Mouse (Mus musculus) limb, embryonic 12.5 days (tissue): ENCODE data around the gene Adamts4. TPM values are rescaled to one million over a fixed set of nuclear protein-coding genes. Genes with fewer than 3 reads are reported as not detected.

Experiments
- ATAC-seq: fragments of 200-750 bp; cut with Nextera tagmentation; 2 replicates; pipeline ENCODE4 v1.8.0; 2017; ENCODE audit warnings: low read depth, moderate TSS enrichment; ENCODE audit not compliant: insufficient number of reproducible peaks, insufficient read depth, low FRiP score, low TSS enrichment
- H3K27ac ChIP-seq: fragments of 300-500 bp; sonication (generic); 2 replicates; pipeline ENCODE4 v1.5.1; 2016; ENCODE audit warnings: mild to moderate bottlenecking, moderate library complexity
- H3K27me3 ChIP-seq: fragments of 300-500 bp; sonication (generic); 2 replicates; pipeline ENCODE4 v1.6.1; 2016; ENCODE audit warnings: mild to moderate bottlenecking, moderate library complexity
- H3K36me3 ChIP-seq: fragments of 300-500 bp; sonication (generic); 2 replicates; pipeline ENCODE4 v1.6.1; 2016; ENCODE audit warnings: mild to moderate bottlenecking, moderate library complexity
- H3K4me1 ChIP-seq: fragments of 300-500 bp; sonication (generic); replicated peaks from 2 replicates; pipeline ENCODE4 v1.6.1; 2016
- H3K4me2 ChIP-seq: fragments of 300-500 bp; sonication (generic); 2 replicates; pipeline ENCODE4 v1.6.1; 2016; ENCODE audit warnings: mild to moderate bottlenecking, moderate library complexity
- H3K4me3 ChIP-seq: fragments of 300-500 bp; sonication (generic); replicated peaks from 2 replicates; pipeline ENCODE4 v1.5.1; 2016; ENCODE audit warnings: mild to moderate bottlenecking
- H3K9ac ChIP-seq: fragments of 300-500 bp; sonication (generic); replicated peaks from 2 replicates; pipeline ENCODE4 v1.6.1; 2016; ENCODE audit warnings: mild to moderate bottlenecking, moderate library complexity
- H3K9me3 ChIP-seq: fragments of 300-500 bp; sonication (generic); 2 replicates; pipeline ENCODE4 v1.6.1; 2016; ENCODE audit warnings: mild to moderate bottlenecking, moderate library complexity
- WGBS: fragments of 180-500 bp; shearing (Covaris S2); methylation state at CpG from one replicate; pipeline ENCODE4 v1.1.7; 2016; 5-methylcytosine and 5-hydroxymethylcytosine counted together
- polyA plus RNA-seq: library from polyadenylated mRNA; unstranded; fragments of >200 nt; fragmentation: Nextera tagmentation; extraction: Ambion mirVana; gene quantifications from 2 replicates; pipeline ENCODE4 v1.2.1, GENCODE M21; 2016

Adamts4 gene
- polyA plus RNA-seq: 10.5 and 11.0 TPM in 2 replicates

GRCm38 (mm10) chr1:171249913-171250600 is at the start of gene Adamts4:
Gene Adamts4, plus strand, starts transcription at chr1:171250421.
- peak within 1 kb of the TSS; percentile 38 for H3K4me3 ChIP-seq
- H3K9ac ChIP-seq: peak within 1 kb of the TSS; percentile 57
- peak within 1 kb of the TSS; percentile 96 for H3K27ac ChIP-seq
- H3K4me2 ChIP-seq: peak within 1 kb of the TSS; percentile 67
- H3K4me1 ChIP-seq: peaks cover 61% of the 10 kb centered on the region
- no peak for ATAC-seq
- no peaks in the 10 kb centered on the region for H3K27me3 ChIP-seq
- peaks cover 22% of the 10 kb centered on the region for H3K36me3 ChIP-seq
- no peaks in the 10 kb centered on the region for H3K9me3 ChIP-seq
- 17% methylated on average over 5 of the region's 5 CpGs for WGBS

- WGBS: 98% methylated on average over 1 of the region's 1 CpGs
- H3K27me3 ChIP-seq: peaks cover 23% of the 10 kb centered on the region
- H3K36me3 ChIP-seq: no peaks in the 10 kb centered on the region
- H3K4me1 ChIP-seq: peaks cover 7% of the 10 kb centered on the region
- no peak overlapping the region for H3K4me2 ChIP-seq
- H3K9me3 ChIP-seq: no peaks in the 10 kb centered on the region
- no peak for ATAC-seq
- H3K9ac ChIP-seq: no peak overlapping the region
- H3K4me3 ChIP-seq: no peak overlapping the region
- no peak overlapping the region for H3K27ac ChIP-seq
Observed at GRCm38 (mm10) chr1:171200769-171201168, 49.5 kb upstream of the Adamts4 start.

GRCm38 (mm10) chr1:171203471-171204248 is 46.6 kb upstream of the Adamts4 start:
- Histone ChIP-seq H3K4me1 (no peaks in the 10 kb centered on the region), H3K9ac (no peak overlapping the region), H3K9me3 (no peaks in the 10 kb centered on the region), H3K36me3 (no peaks in the 10 kb centered on the region), H3K27me3 (peaks cover 7% of the 10 kb centered on the region; the same call in 1 of the 2 replicates), H3K27ac (no peak overlapping the region), H3K4me2 (no peak overlapping the region), H3K4me3 (no peak overlapping the region)
- 65% methylated on average over 9 of the region's 11 CpGs for WGBS
- ATAC-seq: no peak

- Histone ChIP-seq H3K36me3 (no peaks in the 10 kb centered on the region), H3K4me3 (no peak overlapping the region), H3K9me3 (no peaks in the 10 kb centered on the region), H3K27ac (no peak overlapping the region), H3K27me3 (peaks cover 4% of the 10 kb centered on the region; the same call in 1 of the 2 replicates), H3K4me1 (no peaks in the 10 kb centered on the region), H3K4me2 (no peak overlapping the region), H3K9ac (no peak overlapping the region)
- no peak for ATAC-seq
- 21% methylated on average over 7 of the region's 7 CpGs for WGBS
Observed at GRCm38 (mm10) chr1:171204249-171204644, 46.0 kb upstream of the Adamts4 start.

- Histone ChIP-seq H3K4me1 (no peaks in the 10 kb centered on the region), H3K27me3 (peaks cover 10% of the 10 kb centered on the region; the same call in 1 of the 2 replicates), H3K9me3 (no peaks in the 10 kb centered on the region), H3K36me3 (no peaks in the 10 kb centered on the region), H3K9ac (no peak overlapping the region), H3K4me2 (no peak overlapping the region), H3K27ac (no peak overlapping the region), H3K4me3 (no peak overlapping the region)
- no peak for ATAC-seq
- WGBS: 76% methylated on average over 6 of the region's 6 CpGs
Observed at GRCm38 (mm10) chr1:171205704-171206493, 44.3 kb upstream of the Adamts4 start.

GRCm38 (mm10) chr1:171209409-171209808 is 40.8 kb upstream of the Adamts4 start:
- ATAC-seq: no peak
- Histone ChIP-seq H3K27ac (no peak overlapping the region), H3K4me2 (no peak overlapping the region), H3K36me3 (no peaks in the 10 kb centered on the region), H3K9me3 (no peaks in the 10 kb centered on the region), H3K4me3 (no peak overlapping the region), H3K4me1 (no peaks in the 10 kb centered on the region), H3K27me3 (peaks cover 15% of the 10 kb centered on the region; the same call in 1 of the 2 replicates), H3K9ac (no peak overlapping the region)
- WGBS: 13% methylated on average over 4 of the region's 4 CpGs

GRCm38 (mm10) chr1:171212854-171213253 is 37.4 kb upstream of the Adamts4 start:
- H3K9me3 ChIP-seq: no peaks in the 10 kb centered on the region

GRCm38 (mm10) chr1:171213801-171214496 is 36.3 kb upstream of the Adamts4 start, which contains the start of gene Nr1i3:
Gene Nr1i3, plus strand, starts transcription at chr1:171213970.
- 71% methylated on average over 10 of the region's 10 CpGs for WGBS
- Histone ChIP-seq H3K4me3 (no peak within 1 kb of the TSS), H3K4me1 (no peaks in the 10 kb centered on the region), H3K27me3 (peaks cover 13% of the 10 kb centered on the region; the same call in 1 of the 2 replicates), H3K4me2 (no peak within 1 kb of the TSS), H3K9me3 (no peaks in the 10 kb centered on the region), H3K27ac (no peak within 1 kb of the TSS), H3K9ac (no peak within 1 kb of the TSS), H3K36me3 (peaks cover 11% of the 10 kb centered on the region; the same call in 1 of the 2 replicates)
- no peak for ATAC-seq

More at GRCm38 (mm10) chr1:171212854-171213253, 37.4 kb upstream of the Adamts4 start:
- peaks cover 13% of the 10 kb centered on the region; the same call in 1 of the 2 replicates for H3K27me3 ChIP-seq
- no peak for ATAC-seq
- no peak overlapping the region for H3K27ac ChIP-seq
- no peak overlapping the region for H3K4me3 ChIP-seq
- no peak overlapping the region for H3K9ac ChIP-seq
- H3K4me2 ChIP-seq: no peak overlapping the region
- H3K4me1 ChIP-seq: no peaks in the 10 kb centered on the region
- WGBS: 59% methylated on average over 3 of the region's 3 CpGs
- H3K36me3 ChIP-seq: 0 out of 2 replicates have a peak, but pooled peaks cover under 1% of the 10 kb centered on the region

- peaks cover 6% of the 10 kb centered on the region for H3K4me1 ChIP-seq
- ATAC-seq: no peak
- H3K36me3 ChIP-seq: peaks cover 25% of the 10 kb centered on the region
- H3K9me3 ChIP-seq: no peaks in the 10 kb centered on the region
- H3K4me3 ChIP-seq: no peak overlapping the region
- H3K4me2 ChIP-seq: no peak overlapping the region
- WGBS: 92% methylated on average over 18 of the region's 18 CpGs
- H3K27ac ChIP-seq: no peak overlapping the region
- no peak overlapping the region for H3K9ac ChIP-seq
- H3K27me3 ChIP-seq: 0 out of 2 replicates have a peak, but pooled peaks cover 5% of the 10 kb centered on the region
Observed at GRCm38 (mm10) chr1:171216241-171216955, 33.8 kb upstream of the Adamts4 start.

GRCm38 (mm10) chr1:171220871-171221270 is 29.4 kb upstream of the Adamts4 start:
- Histone ChIP-seq H3K4me1 (peaks cover 10% of the 10 kb centered on the region), H3K9me3 (no peaks in the 10 kb centered on the region), H3K4me2 (peak overlapping the region; percentile 87), H3K27me3 (no peaks in the 10 kb centered on the region), H3K27ac (no peak overlapping the region), H3K36me3 (peaks cover 25% of the 10 kb centered on the region), H3K9ac (no peak overlapping the region), H3K4me3 (peak overlapping the region; percentile 59; the same call in 1 of the 2 replicates)
- no peak for ATAC-seq
- 8% methylated on average over 10 of the region's 10 CpGs for WGBS
